10 mouse cellular contexts compared by ENCODE assay signal in the genomic region with DNA sequence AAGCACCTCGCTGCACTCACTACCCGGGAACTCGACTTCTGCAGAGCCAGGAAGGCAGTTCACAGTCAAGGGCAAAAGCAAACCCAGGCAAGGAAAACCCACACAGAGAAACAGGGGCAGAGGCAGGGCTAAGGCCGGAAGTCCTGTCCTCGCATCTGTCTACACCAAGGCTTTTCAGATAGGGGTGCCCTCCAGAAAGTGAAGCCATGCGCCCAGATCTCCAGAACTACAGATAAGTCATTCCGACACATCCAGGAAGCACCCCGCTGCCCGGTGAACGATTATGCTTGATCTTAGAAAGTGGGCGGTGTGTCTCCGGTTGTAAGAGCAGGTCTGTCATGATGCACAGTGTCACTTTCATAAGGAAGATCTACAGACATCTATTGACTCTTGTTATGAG.
DNase-seq lines count a peak whose midpoint lies in the region; ATAC-seq and TF ChIP-seq lines count a peak whose summit lies in the region.
"Had no signal": no experiment of that assay in that cellular context is flagged by ENCODE, and none has a peak within 500 bp of the region (broad histone marks: within the 10 kb centered on the region; RNA-seq: fewer than 3 reads in every experiment).

No protein-coding gene starts in this region.

- no peak for TF ChIP-seq CTCF in layer of hippocampus, adult 2 months (conservative IDR thresholded peaks at IDR 0.05)
- no peak for TF ChIP-seq CTCF in kidney, adult 2 months (conservative IDR thresholded peaks at IDR 0.05; ENCODE audit: insufficient read depth, insufficient read length, low read depth, low read length)

- no peaks in the 10 kb centered on the region for H3K27me3 ChIP-seq in intestine, embryonic 14.5 days (replicated peaks; ENCODE audit: control insufficient read depth, insufficient read depth, low read length)
- no peaks in the 10 kb centered on the region for H3K27me3 ChIP-seq in kidney, adult 2 months (replicated peaks; ENCODE audit: control insufficient read depth, insufficient read depth, low read length)
- no peaks in the 10 kb centered on the region for H3K27me3 ChIP-seq in kidney, embryonic 16.5 days (ENCODE audit: insufficient read depth, low read length)

- 56% methylated on average over 12 of the region's 12 CpGs for WGBS in intestine, embryonic 14.5 days
- 73% methylated on average over 12 of the region's 12 CpGs for WGBS in kidney, adult 2 months
- WGBS in kidney, embryonic 16.5 days = 78% methylated on average over 12 of the region's 12 CpGs

- TF ChIP-seq POLR2A in kidney, adult 2 months (IDR thresholded peaks at IDR 0.05; ENCODE audit: low read depth, low read length) = no peak

- H3K4me3 ChIP-seq in layer of hippocampus, adult 2 months = peak overlapping the region; percentile 65
- H3K4me3 ChIP-seq in intestine, embryonic 14.5 days (ENCODE audit: low read depth, low read length) = peak overlapping the region; percentile 41
- H3K4me3 ChIP-seq in kidney, adult 2 months (ENCODE audit: insufficient read depth, low read depth, low read length) = no peak overlapping the region
- no peak overlapping the region for H3K4me3 ChIP-seq in kidney, embryonic 16.5 days (ENCODE audit: low read length)
- H3K4me3 ChIP-seq: myocyte had no signal

- peak overlapping the region; percentile 72 for H3K4me2 ChIP-seq in intestine, embryonic 14.5 days (ENCODE audit: low read length)
- H3K4me2 ChIP-seq in kidney, embryonic 16.5 days (replicated peaks; ENCODE audit: low read depth, low read length) = no peak overlapping the region

- no peaks in the 10 kb centered on the region; the same call in 1 of the 2 replicates for H3K4me1 ChIP-seq in intestine, embryonic 14.5 days (replicated peaks; ENCODE audit: control insufficient read depth, insufficient read depth, low read length)
- 0 out of 2 replicates have a peak, but pooled peaks cover 2% of the 10 kb centered on the region for H3K4me1 ChIP-seq in kidney, adult 2 months (ENCODE audit: control insufficient read depth, insufficient read depth, low read length)
- peaks cover 13% of the 10 kb centered on the region for H3K4me1 ChIP-seq in kidney, embryonic 16.5 days (ENCODE audit: insufficient read depth, low read length)

- peak overlapping the region; percentile 97 for H3K27ac ChIP-seq in layer of hippocampus, adult 2 months
- H3K27ac ChIP-seq in intestine, embryonic 14.5 days (ENCODE audit: low read depth) = peak overlapping the region; percentile 16; the same call in 1 of the 2 replicates
- H3K27ac ChIP-seq in kidney, adult 2 months (ENCODE audit: insufficient read depth, low read depth, low read length) = no peak overlapping the region
- H3K27ac ChIP-seq in kidney, embryonic 16.5 days (ENCODE audit: low read length) = no peak overlapping the region

- H3K9ac ChIP-seq in intestine, embryonic 14.5 days (ENCODE audit: low read length) = 0 out of 2 replicates have a peak overlapping the region, but pooled peaks have one; percentile 11
- no peak overlapping the region for H3K9ac ChIP-seq in kidney, embryonic 16.5 days (replicated peaks; ENCODE audit: low read length)

- H3K9me3 ChIP-seq in intestine, embryonic 14.5 days (ENCODE audit: control insufficient read depth, low read length) = no peaks in the 10 kb centered on the region
- H3K9me3 ChIP-seq in kidney, embryonic 16.5 days (ENCODE audit: low read length) = 0 out of 2 replicates have a peak, but pooled peaks cover 3% of the 10 kb centered on the region

- no peaks in the 10 kb centered on the region for H3K36me3 ChIP-seq in intestine, embryonic 14.5 days (ENCODE audit: control insufficient read depth, insufficient read depth, low read length)
- H3K36me3 ChIP-seq in kidney, adult 2 months (ENCODE audit: control insufficient read depth, insufficient read depth, low read length) = no peaks in the 10 kb centered on the region
- H3K36me3 ChIP-seq in kidney, embryonic 16.5 days (ENCODE audit: insufficient read depth, low read length) = no peaks in the 10 kb centered on the region

- ATAC-seq in intestine, embryonic 14.5 days (replicated peaks; ENCODE audit: low FRiP score, low TSS enrichment, low read depth) = no peak
- ATAC-seq in kidney, embryonic 16.5 days (ENCODE audit: low FRiP score, low TSS enrichment) = no peak

- no peak for DNase-seq in layer of hippocampus, adult 2 months (ENCODE audit: low spot score in 2 of 2)
- no peak for DNase-seq in layer of hippocampus, adult 8-10 months (ENCODE audit: low spot score in 2 of 2)
- peak; percentile 17 for DNase-seq in CD4-positive, CD25-positive, alpha-beta regulatory T cell, adult 2 months (ENCODE audit: low read depth, low spot score)
- DNase-seq in adrenal gland, adult 2 months = peak; percentile 68
- DNase-seq in intestine, embryonic 14.5 days (ENCODE audit: low spot score) = no peak
- no peak for DNase-seq in retina, embryonic 14.5 days (ENCODE audit: low spot score)
- DNase-seq in kidney, adult 2 months = no peak
- DNase-seq: gastrocnemius, postnatal 14 days had no signal

Comparison
In these comparisons a context has a peak if more than half of its experiments do, and no peak if none do; other contexts are left out.
1. DNase-seq: peak in CD4-positive, CD25-positive, alpha-beta regulatory T cell, adult 2 months (single experiment) and adrenal gland, adult 2 months (single experiment); none in layer of hippocampus, adult 2 months (0 of 2), layer of hippocampus, adult 8-10 months (0 of 2), intestine, embryonic 14.5 days (single experiment), retina, embryonic 14.5 days (single experiment) and kidney, adult 2 months (single experiment).
2. H3K27ac ChIP-seq: peak in layer of hippocampus, adult 2 months (single experiment) and intestine, embryonic 14.5 days (single experiment); none in kidney, adult 2 months (single experiment) and kidney, embryonic 16.5 days (single experiment).
3. H3K4me3 ChIP-seq: peak in layer of hippocampus, adult 2 months (single experiment) and intestine, embryonic 14.5 days (single experiment); none in kidney, adult 2 months (single experiment) and kidney, embryonic 16.5 days (single experiment).